Comparison of ENCODE assay signal across 15 mouse cellular contexts in genomic region chr2:171942671-171943070, GRCm38 (mm10).
DNase-seq lines count a peak whose midpoint lies in the region; ATAC-seq and TF ChIP-seq lines count a peak whose summit lies in the region.
"Had no signal": no experiment of that assay in that cellular context is flagged by ENCODE, and none has a peak within 500 bp of the region (broad histone marks: within the 10 kb centered on the region; RNA-seq: fewer than 3 reads in every experiment).

No protein-coding gene starts in this region.

- H3K4me2 ChIP-seq in forebrain, postnatal 0 days (ENCODE audit: low read depth), result no peak overlapping the region
- no peak overlapping the region for H3K4me2 ChIP-seq in forebrain, embryonic 11.5 days (ENCODE audit: low read depth, low read length, severe bottlenecking)
- H3K4me2 ChIP-seq: neural tube, embryonic 12.5 days had no signal

- no peaks in the 10 kb centered on the region for H3K9me3 ChIP-seq in forebrain, postnatal 0 days (ENCODE audit: low read length)
- no peaks in the 10 kb centered on the region for H3K9me3 ChIP-seq in forebrain, embryonic 11.5 days (ENCODE audit: control insufficient read depth, low read length)
- H3K9me3 ChIP-seq: neural tube, embryonic 12.5 days had no signal

- H3K36me3 ChIP-seq in forebrain, postnatal 0 days (ENCODE audit: insufficient read depth), result no peaks in the 10 kb centered on the region
- no peaks in the 10 kb centered on the region for H3K36me3 ChIP-seq in forebrain, embryonic 11.5 days (ENCODE audit: control insufficient read depth, insufficient read depth, low read length)
- H3K36me3 ChIP-seq: neural tube, embryonic 12.5 days had no signal

- no peaks in the 10 kb centered on the region for H3K27me3 ChIP-seq in forebrain, postnatal 0 days (ENCODE audit: insufficient read depth, low read length)
- no peaks in the 10 kb centered on the region for H3K27me3 ChIP-seq in forebrain, embryonic 11.5 days (ENCODE audit: control insufficient read depth, insufficient read depth, low read length)
- H3K27me3 ChIP-seq: megakaryocyte, embryonic 14.5 days; neural tube, embryonic 12.5 days had no signal

- no peak for TF ChIP-seq CTCF in forebrain, postnatal 0 days (IDR thresholded peaks at IDR 0.05; ENCODE audit: low read depth)

- H3K4me1 ChIP-seq in forebrain, postnatal 0 days (ENCODE audit: insufficient read depth), result 0 out of 2 replicates have a peak, but pooled peaks cover 4% of the 10 kb centered on the region
- H3K4me1 ChIP-seq in forebrain, embryonic 11.5 days (replicated peaks; ENCODE audit: control insufficient read depth, insufficient read depth, low read length), result no peaks in the 10 kb centered on the region
- H3K4me1 ChIP-seq: megakaryocyte, embryonic 14.5 days; neural tube, embryonic 12.5 days had no signal

- H3K27ac ChIP-seq in forebrain, postnatal 0 days (ENCODE audit: low read depth, low read length), result no peak overlapping the region
- H3K27ac ChIP-seq in forebrain, embryonic 11.5 days (ENCODE audit: low read depth, low read length), result no peak overlapping the region
- H3K27ac ChIP-seq: liver, embryonic 14.5 days; neural tube, embryonic 12.5 days had no signal

- no peak overlapping the region for H3K9ac ChIP-seq in forebrain, postnatal 0 days
- no peak overlapping the region for H3K9ac ChIP-seq in forebrain, embryonic 11.5 days (ENCODE audit: low read length)
- H3K9ac ChIP-seq: liver, embryonic 14.5 days; neural tube, embryonic 12.5 days had no signal

- WGBS in forebrain, postnatal 0 days, result 50% methylated on average over 9 of the region's 9 CpGs
- 85% methylated on average over 9 of the region's 9 CpGs for WGBS in forebrain, embryonic 11.5 days

- intact Hi-C loops in left cerebral cortex, postnatal 25 days (cut with DNase I), result no loop called here
- intact Hi-C loops in heart, postnatal 25 days (cut with DNase I), result no loop called here

- ATAC-seq in forebrain, postnatal 0 days, result peak; percentile 45
- ATAC-seq in forebrain, embryonic 11.5 days (replicated peaks; ENCODE audit: low FRiP score), result no peak

- peak; percentile 49 for DNase-seq in forebrain, postnatal 0 days
- no peak for DNase-seq in forebrain, embryonic 11.5 days (ENCODE audit: low spot score)
- DNase-seq in brain, adult 2 months (ENCODE audit: low read depth, low spot score), result peak; percentile 67
- DNase-seq in cerebellum, postnatal 36 days, result peak; percentile 50 to 52
- peak; percentile 7 to 58 for DNase-seq in left cerebral cortex, postnatal 25 days (ENCODE audit: low spot score in 2 of 2)
- no peak for DNase-seq in adrenal gland, postnatal 25 days
- no peak for DNase-seq in adrenal gland, adult 8-10 months
- no peak for DNase-seq in heart, postnatal 25 days (ENCODE audit: low spot score)
- DNase-seq: gastrocnemius, postnatal 36 days; heart, postnatal 14 days; kidney, postnatal 14 days; thymus, postnatal 25 days had no signal

- H3K4me3 ChIP-seq in forebrain, postnatal 0 days (ENCODE audit: low read depth, low read length), result no peak overlapping the region
- no peak overlapping the region for H3K4me3 ChIP-seq in forebrain, embryonic 11.5 days (ENCODE audit: low read depth, low read length)
- H3K4me3 ChIP-seq: megakaryocyte, embryonic 14.5 days; neural tube, embryonic 12.5 days had no signal

Comparison
In these comparisons a context has a peak if more than half of its experiments do, and no peak if none do; other contexts are left out.
1. DNase-seq: peak in forebrain, postnatal 0 days (single experiment), brain, adult 2 months (single experiment), cerebellum, postnatal 36 days (2 of 2) and left cerebral cortex, postnatal 25 days (2 of 2); none in forebrain, embryonic 11.5 days (single experiment), adrenal gland, postnatal 25 days (single experiment), adrenal gland, adult 8-10 months (single experiment) and heart, postnatal 25 days (single experiment).